Mouse (Mus musculus): ENCODE data around the gene Arhgap32.
"Not testable (repeated sequence)": the region's sequence is repeated elsewhere in the genome, so short reads cannot be mapped to it uniquely, and the experiment has no call there.

Arhgap32 gene

DNA sequence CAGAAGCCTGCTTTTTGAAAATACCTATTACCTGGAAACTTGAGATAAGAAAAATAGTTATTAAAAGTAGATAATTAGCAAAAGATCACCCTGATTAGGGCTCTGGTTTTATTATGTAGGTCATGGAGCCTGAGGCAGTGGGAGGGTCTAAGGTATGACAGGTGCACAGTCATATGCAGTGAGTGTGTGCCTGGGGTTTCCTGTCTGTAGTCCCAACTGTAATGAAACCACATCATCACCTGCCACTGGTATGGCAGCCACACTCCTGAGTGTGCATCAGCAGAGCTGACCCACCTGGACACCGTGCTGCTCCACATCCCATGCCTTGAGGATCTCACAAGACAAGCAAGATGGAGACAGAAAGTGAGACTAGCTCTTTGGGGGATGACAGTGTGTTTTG, at the start of gene Arhgap32:
Gene Arhgap32 (plus strand): TSS at position 351 of the 400 bp plus-strand sequence.
- DNase-seq: no peak

DNA sequence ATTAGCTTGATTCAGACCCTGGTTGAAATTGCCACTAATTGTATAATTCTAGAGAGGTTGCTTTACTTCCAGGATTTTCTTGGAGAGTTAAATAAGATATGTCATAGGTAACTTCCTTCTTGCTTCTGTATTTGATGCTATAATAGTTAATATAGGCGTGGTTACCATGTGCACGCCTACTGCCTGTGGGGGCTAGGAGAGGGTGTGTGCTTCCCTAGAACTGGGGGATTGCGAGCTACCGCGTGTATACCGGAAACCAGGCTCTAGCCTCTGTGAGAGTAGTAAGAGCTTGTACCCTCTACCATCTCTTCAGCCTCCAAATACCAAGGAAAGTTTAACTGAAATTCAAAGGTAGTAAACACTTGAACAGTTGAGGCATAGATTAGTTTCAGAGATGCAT, 43.2 kb upstream of the Arhgap32 start:
- DNase-seq: no peak

DNA sequence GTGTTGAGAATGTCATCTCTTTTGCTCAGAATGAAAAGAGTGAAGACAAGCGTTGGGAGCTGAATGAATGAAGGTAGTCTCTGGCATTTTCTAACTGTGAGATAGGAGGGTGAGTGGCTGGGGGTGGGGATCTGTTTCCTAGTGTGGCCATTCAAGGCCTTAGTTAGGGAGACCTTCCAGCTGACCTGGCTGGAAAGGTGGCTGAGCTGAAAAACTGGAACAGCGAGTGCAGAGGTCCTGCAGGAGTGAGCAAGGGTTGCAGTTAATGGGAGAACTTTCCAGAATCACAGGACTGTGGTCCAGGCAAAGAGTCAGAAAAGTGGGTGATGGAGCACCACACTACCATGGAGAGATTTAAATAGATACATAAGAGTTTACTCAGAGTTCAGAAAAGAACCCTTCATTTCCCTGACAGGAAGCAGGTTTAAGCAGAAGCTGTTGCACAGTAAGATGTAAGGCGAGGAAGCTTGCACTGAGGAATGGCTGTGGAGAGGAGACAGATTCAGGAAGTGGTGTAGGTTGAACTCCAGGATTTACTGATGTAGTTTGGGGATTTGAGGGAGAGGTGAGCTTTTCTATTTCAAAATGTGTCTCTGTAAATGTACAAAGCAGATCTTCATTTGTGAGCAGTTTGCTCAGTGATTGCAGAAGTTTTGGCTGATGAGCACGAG, 27.7 kb upstream of the Arhgap32 start:
- DNase-seq: peak; percentile 70

DNA sequence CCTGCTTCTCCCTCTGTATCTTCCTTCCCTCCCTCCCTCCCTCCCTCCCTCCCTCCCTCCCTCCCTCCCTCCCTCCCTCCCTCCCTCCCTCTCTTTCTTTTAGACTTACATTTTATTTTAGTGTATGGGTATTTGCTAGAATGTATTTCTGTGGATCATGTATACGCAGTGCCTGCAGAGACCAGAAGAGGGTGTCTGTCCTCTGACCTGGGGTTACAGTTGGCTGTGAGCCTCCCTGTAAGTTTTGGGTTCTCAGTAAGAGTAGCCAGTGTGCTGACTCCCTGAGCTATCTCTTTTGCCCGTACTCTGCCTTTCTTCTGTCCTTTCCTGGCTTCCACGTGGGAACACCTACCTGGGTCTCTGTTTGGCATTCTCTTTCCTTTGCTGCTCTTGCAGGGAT, 27.1 kb upstream of the Arhgap32 start:
- no peak for DNase-seq

DNA sequence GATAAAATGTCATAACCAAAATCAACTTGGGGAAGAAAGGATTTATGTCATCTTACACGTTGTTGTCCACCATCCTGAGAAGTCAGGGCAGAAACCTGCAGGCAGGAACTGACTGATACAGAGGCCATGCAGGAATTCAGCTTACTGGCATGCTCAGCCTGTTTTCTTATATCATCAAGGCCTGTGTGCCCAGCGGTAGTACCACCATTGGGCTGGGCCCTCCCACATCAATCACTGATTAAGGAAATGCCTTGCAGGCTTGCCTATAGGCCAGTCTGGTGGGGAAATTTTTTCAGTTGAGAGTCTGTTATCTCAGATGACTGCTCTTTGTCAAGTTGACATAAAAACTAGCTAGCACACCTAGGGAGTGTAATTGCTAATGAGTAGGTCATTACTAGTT, 22.5 kb upstream of the Arhgap32 start:
- DNase-seq: no peak

DNA sequence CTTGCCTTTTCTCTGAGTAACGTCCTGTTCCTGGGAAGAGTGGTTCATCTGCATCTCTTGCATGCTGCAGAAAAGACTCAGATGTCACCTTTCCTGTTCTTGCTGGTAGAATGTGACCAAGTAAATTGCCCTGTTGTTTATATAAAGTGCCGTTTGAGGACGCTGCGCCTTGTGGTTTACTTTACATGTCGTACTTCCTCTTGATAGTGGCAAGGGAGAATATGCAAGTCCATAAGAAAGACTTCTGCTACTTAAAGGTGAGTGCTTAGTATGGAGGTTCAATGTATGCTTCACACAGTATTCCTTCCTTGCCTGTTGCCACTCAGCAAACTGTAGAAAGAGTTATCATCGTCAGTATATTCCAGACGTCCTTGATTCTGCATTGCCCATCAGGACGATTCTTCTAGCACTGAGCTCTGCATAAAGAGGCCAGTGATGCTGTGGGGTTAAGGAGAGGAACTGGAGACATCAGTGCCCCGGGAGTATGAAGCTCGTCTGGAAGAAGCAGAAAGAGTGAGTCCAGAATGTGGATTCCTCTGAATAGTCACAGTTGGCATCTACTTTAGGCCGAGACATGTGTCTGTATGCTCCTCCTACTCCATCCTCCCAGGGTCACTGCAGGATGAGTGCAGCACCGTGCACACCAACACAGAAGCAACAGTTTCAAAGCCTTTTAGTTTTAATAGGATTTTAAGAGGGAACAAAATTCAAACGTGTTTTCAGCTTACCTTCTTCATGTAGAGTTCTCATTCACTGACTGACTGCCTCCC, 21.4 kb upstream of the Arhgap32 start:
- DNase-seq: no peak

DNA sequence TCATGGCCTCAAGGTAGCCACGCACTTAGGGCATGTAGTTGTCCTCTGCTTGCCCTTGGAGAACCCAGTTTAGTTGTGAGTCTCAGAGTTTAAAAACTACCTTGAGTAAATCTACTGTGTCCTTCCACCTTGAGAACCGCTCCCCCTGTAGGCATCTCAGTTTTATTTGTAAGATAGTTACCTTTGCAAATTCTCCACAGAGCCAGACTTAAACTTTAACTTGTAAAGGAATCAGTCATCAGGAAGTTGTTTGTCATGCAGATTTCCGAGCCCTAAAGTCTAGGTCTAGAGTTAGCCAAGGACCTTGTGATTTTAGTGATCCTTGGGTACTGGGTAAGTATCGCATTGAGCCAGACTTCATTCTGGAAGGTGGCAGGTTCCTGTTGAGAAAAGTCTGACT, 20.4 kb upstream of the Arhgap32 start:
- DNase-seq: peak; percentile 80

DNA sequence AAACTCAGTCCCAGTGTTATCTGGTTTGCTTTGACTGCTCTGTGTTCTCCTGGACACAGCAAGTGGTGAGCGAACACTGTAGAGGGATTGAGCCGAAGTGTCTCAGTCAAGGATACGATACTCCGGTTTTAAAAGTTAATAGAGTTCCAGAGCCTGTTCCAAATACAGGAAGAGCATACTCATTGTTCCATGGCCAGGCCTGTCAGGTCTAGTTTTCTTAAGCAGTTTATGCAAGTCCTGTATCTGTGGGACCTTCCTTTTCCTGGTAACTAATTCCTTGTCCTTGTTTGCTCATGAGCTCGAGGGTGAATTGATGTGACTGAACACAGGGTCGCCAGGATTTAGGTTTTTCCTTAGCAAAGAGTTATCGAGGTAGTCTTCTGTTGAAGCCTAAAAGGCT, 19.4 kb upstream of the Arhgap32 start:
- DNase-seq: peak; percentile 75

DNA sequence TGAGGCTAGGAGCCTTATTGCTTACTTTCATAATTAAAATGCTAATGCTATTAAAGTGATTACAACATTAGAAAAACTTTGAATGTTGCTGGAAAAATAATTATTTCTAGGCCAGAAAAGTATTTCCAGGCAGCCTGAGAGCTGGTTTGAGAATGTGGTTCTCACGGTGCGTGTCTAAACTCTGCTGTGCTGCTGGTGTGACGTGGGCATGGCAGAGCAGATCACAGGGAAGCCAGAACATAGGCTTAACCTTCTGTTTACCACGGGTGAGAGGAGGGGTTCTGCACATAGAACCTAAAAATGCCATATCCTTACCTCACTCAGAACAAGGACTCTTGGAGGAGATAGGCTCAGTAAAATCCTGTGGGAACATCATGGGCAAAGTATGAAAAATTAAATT, 18.8 kb upstream of the Arhgap32 start:
- no peak for DNase-seq

DNA sequence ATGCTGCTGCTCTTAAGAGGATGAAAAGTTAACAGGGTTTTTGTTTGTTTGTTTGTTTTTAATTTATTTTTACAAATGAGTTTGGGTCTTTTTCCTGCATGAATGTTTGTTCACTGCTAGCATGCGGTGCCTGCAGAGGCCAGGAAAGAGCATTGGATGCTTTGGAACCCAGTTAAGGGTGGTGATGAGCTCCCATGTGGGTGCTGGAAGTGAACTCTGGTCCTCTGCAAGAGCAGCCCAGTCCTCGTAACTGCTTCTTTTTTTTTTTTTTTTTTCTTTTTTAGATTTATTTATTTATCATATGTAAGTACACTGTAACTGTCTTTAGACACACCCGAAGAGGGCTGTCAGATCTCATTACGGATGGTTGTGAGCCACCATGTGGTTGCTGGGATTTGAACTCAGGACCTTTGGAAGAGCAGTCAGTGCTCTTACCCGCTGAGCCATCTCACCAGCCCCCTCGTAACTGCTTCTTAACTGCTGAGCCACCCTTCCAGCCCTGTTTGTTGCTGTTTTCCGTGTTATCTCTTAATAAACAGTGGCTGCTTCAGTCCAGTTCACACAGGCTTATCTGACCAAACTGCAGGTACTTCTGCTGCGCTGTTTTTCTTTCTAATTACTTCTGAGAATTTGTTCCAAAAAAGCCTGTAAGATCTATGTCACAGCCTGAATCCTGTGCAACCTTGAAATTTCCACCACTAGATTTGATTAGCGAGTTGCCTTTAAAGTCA, 17.3 kb upstream of the Arhgap32 start:
- no peak for DNase-seq

DNA sequence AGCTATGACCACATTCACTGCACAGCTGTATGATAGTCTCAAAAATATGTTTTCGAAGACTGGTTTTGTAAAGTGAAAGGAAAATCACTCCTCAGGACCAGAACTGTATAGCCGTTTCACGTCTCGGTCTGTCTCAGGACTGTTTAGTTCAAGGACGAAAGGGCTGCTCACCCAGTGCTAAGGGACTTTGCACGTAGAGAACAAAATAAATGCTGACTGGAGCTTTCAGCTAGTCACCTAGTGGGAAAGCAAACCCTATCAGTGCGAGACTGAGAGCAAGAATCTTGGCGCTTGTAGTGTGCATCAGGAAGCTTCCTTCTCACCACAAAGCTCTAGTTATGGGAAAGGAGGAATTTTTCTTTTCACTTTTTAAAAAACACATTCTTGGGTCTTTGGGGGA, 15.4 kb upstream of the Arhgap32 start:
- peak; percentile 77 for DNase-seq

DNA sequence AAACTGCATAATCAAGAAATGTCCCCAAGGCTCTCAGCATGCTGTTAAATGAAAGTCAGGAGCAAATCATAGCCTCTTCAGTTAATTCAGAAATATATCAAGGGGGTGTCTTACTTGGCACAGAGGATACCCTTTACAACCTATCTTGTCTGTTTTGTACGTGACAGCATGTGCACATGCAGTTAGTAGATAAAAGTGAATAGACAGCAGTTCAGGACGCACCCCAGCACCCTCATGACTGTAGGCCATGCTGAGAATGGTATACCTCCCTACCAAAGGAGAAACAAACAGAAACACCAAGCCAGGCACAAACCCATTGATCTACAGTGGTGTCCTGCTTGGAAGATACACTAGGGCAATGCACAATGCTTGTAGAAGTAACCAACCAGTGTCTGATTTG, 14.4 kb upstream of the Arhgap32 start:
- DNase-seq: no peak

DNA sequence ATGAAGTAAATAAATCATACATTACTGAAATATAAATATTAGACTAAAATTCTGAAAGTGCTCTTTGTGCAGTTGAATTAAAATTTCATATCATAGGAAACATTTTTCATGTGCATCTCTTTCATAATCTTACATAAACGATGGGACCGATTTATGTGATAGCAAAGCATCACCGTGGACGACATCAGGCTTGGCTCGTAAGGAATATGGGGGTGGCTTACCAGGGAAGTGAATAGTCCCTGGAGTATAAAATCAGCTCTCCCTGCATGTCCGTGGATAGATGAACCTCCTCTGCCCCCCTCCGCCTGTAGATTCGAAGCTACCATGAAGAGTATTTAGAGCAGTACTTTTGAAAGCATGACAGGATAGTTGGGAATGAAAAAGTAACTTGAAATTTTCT, 11.3 kb upstream of the Arhgap32 start:
- no peak for DNase-seq

DNA sequence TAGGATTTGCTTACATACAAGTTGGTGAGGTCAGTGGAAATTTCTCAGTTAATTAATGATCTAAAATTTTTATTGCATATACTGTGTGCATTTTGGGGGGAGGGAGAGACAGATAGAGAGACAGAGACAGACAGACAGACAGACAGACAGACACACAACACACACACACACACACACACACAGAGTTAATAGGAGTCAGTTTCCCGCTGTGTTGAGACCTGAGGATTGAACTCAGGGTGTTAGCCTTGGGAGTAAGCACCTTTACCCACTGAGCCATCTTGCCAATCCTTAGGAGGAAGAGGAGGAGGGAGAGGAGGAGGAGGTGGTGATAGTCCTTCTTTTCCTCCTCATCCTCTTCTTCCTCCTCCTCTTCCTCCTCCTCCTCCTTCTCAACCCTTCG, 5.6 kb upstream of the Arhgap32 start:
- no peak for DNase-seq

DNA sequence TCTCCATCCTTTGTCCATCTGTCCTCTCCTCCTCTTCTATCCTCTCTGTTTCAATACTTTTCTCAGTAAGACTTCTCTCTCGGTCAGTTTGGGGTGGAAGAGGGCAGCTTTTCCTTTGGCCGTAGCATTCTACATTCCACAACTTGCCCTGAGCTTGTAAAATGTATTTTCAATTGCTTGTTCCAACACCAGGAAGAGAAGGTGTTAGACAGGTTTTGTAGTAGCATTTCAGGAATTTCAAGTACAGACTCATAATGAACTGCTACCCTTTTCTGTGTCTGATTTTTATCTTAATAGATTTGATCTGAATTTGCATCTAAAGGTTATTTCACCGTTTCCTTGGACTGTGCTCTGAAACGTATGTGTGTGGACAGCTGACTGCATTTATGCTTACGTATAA, 336 bp downstream of the Arhgap32 start:
- DNase-seq: no peak

DNA sequence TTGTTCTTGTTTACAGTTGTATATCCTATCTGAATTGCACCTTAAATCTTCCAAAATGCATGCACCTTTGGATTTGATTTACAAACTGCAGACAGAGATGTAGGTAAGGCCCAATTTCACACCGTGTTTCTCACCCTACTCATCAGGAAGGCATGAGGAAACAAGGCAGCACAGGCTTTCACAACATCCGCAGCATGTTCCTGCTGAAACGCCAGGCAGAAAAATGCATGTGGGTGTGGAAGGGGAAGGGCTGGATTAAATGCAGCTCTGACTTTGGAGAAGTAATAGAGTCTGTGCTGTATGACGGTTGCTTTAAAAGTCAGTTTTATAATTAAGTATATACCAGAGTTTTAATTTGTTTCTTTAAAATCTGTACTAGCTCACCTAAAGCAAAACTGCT, 1.9 kb downstream of the Arhgap32 start:
- no peak for DNase-seq

DNA sequence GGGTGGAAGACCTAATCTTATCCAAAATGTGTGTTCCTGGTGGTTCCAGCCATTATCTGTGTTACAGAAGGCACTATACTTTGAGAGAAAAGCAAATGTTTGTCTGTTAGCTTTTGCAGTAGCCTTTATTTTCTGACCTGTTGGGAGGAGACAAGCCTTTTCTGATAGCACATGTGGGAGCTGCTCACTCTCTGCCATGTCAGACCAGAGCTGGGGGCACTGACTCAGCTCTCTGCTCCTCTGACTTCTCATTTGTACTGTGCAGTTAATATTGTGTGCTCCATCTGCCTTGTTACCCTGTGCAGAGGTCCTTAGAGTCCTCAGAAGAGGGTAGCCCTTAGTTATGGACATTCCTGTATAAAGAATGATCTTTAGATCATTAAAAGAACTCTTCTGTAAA, 2.5 kb downstream of the Arhgap32 start:
- DNase-seq: no peak

DNA sequence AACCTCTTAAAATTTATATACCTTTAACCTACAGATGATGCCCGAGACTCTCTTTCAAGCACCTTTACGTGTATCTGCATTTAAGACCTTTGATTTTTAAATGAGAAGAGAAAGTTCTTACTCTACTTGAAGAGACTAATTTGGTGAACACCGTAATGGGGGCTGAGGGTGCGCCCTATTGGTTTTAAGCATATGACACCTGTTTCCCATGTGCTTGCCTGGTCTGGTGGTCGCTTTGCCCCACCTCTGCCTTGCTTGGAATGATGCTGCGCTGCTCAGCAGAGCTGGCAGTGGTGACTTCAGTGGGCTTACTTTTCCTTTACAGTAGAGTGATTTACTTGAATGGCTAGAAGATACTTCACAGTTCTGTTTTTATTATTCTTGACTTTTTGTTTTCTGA, 3.6 kb downstream of the Arhgap32 start:
- DNase-seq: no peak

DNA sequence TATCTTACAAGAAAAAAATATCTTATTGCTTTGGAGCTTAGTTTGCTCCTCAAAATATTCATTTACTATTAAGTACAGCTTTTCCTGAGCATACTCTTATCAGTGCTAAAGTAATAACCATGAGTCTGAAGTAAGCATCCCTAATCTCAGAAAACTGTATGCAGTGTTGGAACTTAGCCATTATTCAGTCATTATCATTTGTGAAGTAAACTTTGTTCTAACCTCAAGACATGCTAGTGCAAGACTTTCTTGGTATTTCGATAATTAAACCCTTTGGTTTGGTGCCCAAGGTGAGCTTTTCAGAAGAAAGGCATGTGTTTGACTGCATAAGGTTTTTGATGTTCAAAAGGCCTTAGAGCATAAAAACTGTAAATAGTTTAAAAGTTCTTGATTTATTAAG, 4.2 kb downstream of the Arhgap32 start:
- no peak for DNase-seq

DNA sequence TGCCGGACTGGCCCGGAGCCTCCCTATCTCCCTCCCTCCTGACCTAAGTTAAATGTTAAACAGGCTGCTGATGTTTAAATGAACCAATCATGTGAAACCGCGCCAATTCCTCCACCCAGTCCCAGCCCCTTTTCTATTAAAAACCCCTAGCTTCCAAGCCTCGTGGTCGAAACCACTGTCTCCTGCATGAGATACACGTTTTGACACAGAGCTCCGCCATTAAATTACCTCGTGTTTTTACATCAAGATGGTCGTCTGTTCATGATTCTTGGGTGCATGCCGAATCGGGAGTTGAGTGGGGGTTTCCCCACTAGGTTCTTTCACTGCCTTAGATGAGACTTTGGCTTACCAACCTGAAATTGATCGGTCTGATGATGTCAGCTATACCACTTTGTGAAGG, 5.3 kb downstream of the Arhgap32 start:
- DNase-seq: not testable (repeated sequence)

DNA sequence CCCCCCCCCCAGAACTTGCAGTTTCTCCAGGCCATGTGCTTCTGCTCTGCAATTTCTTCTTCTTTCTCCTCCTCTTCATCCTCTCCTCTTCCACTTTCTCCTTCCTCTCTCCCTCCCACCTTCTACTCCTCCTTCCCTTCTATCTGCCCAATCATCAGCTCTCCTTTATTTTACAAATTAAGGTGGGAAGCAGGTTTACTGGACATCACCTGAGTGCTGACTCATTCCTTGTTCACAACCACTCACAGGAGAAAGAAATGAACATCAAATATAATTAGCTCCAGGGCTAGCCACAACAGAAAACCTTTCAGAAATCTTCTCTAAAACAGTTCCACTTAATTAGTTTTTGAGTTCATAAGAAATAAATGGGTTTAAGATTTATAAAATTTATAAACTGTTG, 20.3 kb downstream of the Arhgap32 start:
- DNase-seq: no peak

DNA sequence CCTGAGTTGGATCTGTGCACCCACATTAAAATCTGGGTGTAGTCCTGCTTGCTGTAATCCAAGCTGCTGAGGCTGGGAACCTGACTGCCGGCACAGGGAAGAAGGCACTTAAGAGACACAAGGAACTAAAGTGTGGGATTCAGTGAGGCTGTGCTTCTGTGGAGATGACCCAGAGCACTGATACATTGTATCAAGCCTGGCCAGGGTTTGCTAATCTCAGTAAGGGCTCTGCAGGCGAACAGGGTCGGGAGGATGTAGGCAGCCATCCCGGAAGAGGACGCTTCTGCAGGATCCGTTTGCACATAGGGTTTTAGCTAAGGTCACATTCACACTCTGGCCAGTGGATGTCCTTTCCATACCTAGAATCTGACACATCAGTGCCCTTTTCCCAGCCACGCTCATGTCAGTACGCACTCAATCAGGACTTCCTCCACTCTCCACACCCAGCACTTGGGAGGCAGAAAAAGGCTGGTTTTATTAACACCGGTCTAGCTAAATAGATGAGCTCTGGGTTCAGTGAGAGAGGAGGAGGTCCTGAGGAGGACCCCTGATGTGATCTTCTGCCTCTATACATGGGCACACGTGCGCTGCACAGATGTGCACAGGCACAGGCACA, 20.9 kb downstream of the Arhgap32 start:
- no peak for DNase-seq

DNA sequence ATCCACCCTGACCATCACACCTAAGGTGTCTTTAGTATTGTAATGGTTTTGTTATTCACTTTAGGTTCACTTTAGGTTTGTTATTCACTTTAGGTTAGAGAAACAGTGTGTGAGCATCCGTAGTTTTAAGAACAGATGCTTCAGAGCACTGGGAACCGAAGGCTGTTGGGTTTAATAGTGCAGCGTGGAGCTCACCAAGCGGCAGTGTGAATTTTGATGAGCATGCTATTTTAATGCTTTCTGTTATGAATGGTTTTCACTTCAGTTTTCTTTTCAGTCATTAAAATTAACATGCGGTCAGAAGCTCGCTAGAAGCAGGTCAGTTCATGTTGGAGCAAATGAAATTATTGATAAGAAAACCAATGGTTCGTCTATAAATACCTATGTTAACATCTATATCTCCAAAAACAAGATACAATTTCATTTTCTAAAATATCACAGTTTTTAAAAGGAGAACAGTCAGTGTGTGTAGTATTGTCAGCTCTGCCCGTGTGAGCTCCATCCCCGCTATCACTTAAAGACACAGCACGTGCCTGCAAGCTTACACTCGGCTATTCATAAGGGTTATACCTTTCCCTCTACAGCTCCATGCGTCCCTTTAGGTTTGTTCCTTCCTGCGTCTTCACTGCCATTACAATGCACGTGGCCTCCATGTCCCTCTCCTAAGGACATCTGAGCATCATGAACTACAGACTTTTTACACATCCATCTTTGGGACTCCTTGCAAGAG, 21.9 kb downstream of the Arhgap32 start:
- DNase-seq: no peak

Data from kidney, adult 9 months (tissue).